Mouse (Mus musculus) kidney, embryonic 14.5 days (tissue): ENCODE measurements around the gene Gm10382. TPM values are rescaled to one million over a fixed set of nuclear protein-coding genes. Genes with fewer than 3 reads are reported as not detected.
A peak's percentile ranks its signal among the peaks of the same experiment; 100 is the strongest.
"Not testable (repeated sequence)": the region's sequence is repeated elsewhere in the genome, so short reads cannot be mapped to it uniquely, and the experiment has no call there.

Experiments
- ATAC-seq: fragments of 200-750 bp; cut with Nextera tagmentation; 2 replicates; pipeline ENCODE4 v1.8.0; 2017; ENCODE audit warnings: moderate number of reproducible peaks, mild to moderate bottlenecking, moderate TSS enrichment, moderate library complexity; ENCODE audit not compliant: low FRiP score, low TSS enrichment
- H3K27ac ChIP-seq: fragments of 300-500 bp; sonication (generic); 2 replicates; pipeline ENCODE4 v1.5.1; 2014; ENCODE audit warnings: low read depth, mild to moderate bottlenecking, low read length, moderate library complexity, mixed read lengths
- H3K27me3 ChIP-seq: fragments of 300-500 bp; sonication (generic); 2 replicates; pipeline ENCODE4 v1.6.1; 2014; ENCODE audit warnings: mild to moderate bottlenecking, low read length; ENCODE audit not compliant: control insufficient read depth, insufficient read depth
- H3K36me3 ChIP-seq: fragments of 300-500 bp; sonication (generic); 2 replicates; pipeline ENCODE4 v1.6.1; 2014; ENCODE audit warnings: low read length, mixed read lengths; ENCODE audit not compliant: control insufficient read depth, insufficient read depth
- H3K4me1 ChIP-seq: fragments of 300-500 bp; sonication (generic); 2 replicates; pipeline ENCODE4 v1.6.1; 2014; ENCODE audit warnings: low read length, mixed read lengths; ENCODE audit not compliant: control insufficient read depth, insufficient read depth
- H3K4me2 ChIP-seq: fragments of 300-500 bp; sonication (generic); replicated peaks from 2 replicates; pipeline ENCODE4 v1.6.1; 2014; ENCODE audit warnings: low read depth, mild to moderate bottlenecking, low read length
- H3K4me3 ChIP-seq: fragments of 300-500 bp; sonication (generic); 2 replicates; pipeline ENCODE4 v1.5.1; 2014; ENCODE audit warnings: mild to moderate bottlenecking, low read length
- H3K9ac ChIP-seq: fragments of 300-500 bp; sonication (generic); 2 replicates; pipeline ENCODE4 v1.6.1; 2014; ENCODE audit warnings: low read depth, mild to moderate bottlenecking, low read length, moderate library complexity
- H3K9me3 ChIP-seq: fragments of 300-500 bp; sonication (generic); 2 replicates; pipeline ENCODE4 v1.6.1; 2016; ENCODE audit warnings: low read length; ENCODE audit not compliant: control insufficient read depth
- WGBS: fragments of 180-500 bp; shearing (Covaris S2); extraction: QIAGEN DNeasy Blood & Tissue Kit; methylation state at CpG from one replicate; pipeline ENCODE4 v1.1.7; 2014; 5-methylcytosine and 5-hydroxymethylcytosine counted together
- polyA plus RNA-seq: library from polyadenylated mRNA; unstranded; fragments of >200 nt; fragmentation: Nextera tagmentation; extraction: Ambion mirVana; gene quantifications from 2 replicates; pipeline ENCODE4 v1.2.1, GENCODE M21; 2014

The Gm10382 gene
- polyA plus RNA-seq, 1 experiment from 2014 or later: 0.41 TPM

DNA sequence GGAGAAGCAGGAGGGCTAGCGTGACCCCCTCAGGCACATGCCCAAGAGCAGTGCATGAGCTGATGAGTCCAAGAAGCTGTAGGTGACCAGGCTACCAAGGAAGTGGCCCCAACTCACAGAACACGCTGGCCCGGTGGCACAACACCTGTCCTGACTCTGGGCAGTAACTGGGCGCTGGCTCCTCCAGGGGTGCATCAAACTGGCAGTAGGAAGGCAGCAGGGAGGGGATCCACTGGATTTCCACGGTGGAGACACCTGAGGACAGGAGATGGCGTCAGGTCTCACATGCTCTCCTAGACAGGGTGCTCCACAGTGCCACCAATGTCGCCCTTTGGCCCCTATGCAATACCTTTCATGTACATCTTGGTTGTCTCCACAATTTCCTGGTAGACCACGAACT, 27.1 kb downstream of the Gm10382 start:
- Histone ChIP-seq H3K9me3 (no peaks in the 10 kb centered on the region), H3K27ac (no peak overlapping the region), H3K4me3 (no peak overlapping the region), H3K4me2 (no peak overlapping the region), H3K27me3 (no peaks in the 10 kb centered on the region), H3K9ac (no peak overlapping the region), H3K36me3 (peaks cover 74% of the 10 kb centered on the region), H3K4me1 (no peaks in the 10 kb centered on the region)
- WGBS: 96% methylated on average over 8 of the region's 8 CpGs
- no peak for ATAC-seq

DNA sequence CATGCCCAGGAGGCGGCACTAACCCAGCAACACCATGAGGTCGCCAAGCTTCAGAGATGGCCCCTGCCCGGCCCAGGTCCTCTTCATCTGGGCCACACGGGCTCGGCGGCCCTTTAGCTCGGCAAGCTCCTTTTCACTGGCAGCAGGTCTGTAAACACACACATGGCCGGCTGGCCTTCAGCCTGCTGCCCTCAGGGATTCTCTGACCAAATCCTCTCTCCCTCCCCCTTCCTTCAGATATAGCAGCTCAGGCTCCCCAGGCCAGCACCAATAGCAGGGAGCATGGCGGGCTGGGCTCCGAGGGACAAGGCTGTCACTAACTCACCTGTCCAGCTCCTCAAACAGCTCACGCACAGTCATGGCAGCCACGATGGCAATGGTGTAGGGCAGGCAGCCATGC, 29.5 kb downstream of the Gm10382 start:
- Histone ChIP-seq H3K27ac (no peak overlapping the region), H3K9me3 (no peaks in the 10 kb centered on the region), H3K27me3 (no peaks in the 10 kb centered on the region), H3K4me1 (no peaks in the 10 kb centered on the region), H3K36me3 (peaks cover 95% of the 10 kb centered on the region), H3K9ac (no peak overlapping the region), H3K4me3 (no peak overlapping the region), H3K4me2 (no peak overlapping the region)
- 93% methylated on average over 12 of the region's 12 CpGs for WGBS
- 0 out of 2 replicates have a peak, but pooled peaks have one; percentile 25 for ATAC-seq

DNA sequence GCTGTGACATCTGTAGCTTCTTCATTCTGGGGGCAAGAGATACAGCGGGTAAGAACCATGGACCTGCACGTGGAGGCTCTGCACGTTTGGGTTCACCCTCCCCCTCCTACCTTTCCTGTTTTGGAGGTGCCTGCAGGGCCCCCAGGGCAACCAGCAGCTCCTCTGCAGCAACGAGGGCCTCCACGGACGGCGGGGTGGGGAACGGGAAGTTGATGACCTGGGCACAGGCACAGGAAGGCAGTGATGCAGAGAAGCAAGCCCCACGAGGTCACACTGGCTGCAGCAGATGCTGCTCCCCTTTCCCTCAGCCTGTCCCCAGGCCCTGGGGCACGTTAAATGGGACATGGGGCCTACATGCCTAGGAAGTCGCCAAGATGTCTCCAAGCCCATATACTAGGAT, 30.0 kb downstream of the Gm10382 start:
- H3K27me3 ChIP-seq: no peaks in the 10 kb centered on the region
- 67% methylated on average over 11 of the region's 11 CpGs for WGBS
- no peak overlapping the region for H3K27ac ChIP-seq
- H3K36me3 ChIP-seq: peaks cover 96% of the 10 kb centered on the region
- no peak overlapping the region for H3K4me2 ChIP-seq
- no peak overlapping the region for H3K9ac ChIP-seq
- H3K9me3 ChIP-seq: no peaks in the 10 kb centered on the region
- no peak for ATAC-seq
- H3K4me1 ChIP-seq: no peaks in the 10 kb centered on the region
- no peak overlapping the region for H3K4me3 ChIP-seq

DNA sequence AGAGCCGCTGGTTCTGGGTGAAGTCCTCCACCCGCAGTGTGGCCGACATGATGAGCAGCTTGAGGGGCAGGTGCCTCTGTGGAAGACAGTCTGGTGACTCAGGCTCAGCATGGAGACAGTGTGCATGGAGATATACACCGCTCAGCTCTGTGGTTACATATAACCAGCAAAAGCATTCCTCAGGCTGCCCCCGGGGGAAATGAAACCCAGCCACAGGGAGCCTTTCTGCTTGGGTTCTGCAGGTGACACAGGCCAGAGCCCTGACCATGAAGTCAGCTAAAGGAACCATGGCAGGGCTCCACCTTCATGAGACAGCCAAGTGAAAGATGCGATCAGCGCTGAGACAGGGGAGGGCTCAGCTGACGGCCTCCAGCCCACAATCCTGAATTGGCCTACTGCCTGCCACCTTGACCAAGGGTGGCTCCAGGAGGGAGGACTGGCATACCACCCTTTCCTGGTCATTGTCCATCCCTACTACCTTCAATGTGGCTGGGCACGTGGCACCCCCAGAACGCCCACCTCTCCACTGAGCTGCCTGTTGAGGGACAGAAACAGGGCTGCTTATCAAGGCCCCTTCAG, 36.7 kb downstream of the Gm10382 start:
- Histone ChIP-seq H3K36me3 (peaks cover 99% of the 10 kb centered on the region), H3K9me3 (no peaks in the 10 kb centered on the region), H3K27ac (no peak overlapping the region), H3K4me2 (no peak overlapping the region), H3K4me3 (no peak overlapping the region), H3K9ac (no peak overlapping the region), H3K27me3 (no peaks in the 10 kb centered on the region), H3K4me1 (no peaks in the 10 kb centered on the region)
- no peak for ATAC-seq
- WGBS: 94% methylated on average over 10 of the region's 10 CpGs

DNA sequence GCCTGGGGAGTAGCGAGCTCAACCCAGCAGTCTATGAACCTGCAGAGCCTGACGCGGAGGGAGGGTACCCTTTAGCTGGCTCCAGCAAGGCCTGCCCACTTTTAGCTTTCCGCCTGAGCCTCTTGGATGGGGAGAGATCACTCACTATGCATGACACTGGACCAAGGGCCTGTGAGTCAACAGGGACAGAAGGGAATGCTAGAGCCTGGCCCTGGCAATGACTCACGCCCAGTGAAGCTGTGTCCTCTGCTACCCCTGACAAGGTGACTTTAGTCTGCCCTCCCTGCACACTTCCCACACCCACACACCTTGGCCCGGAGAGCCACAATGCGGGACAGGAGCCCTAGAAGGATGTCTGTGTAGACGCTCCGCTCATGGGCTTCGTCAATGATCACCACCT, 37.2 kb downstream of the Gm10382 start:
- no peak overlapping the region for H3K4me2 ChIP-seq
- H3K27ac ChIP-seq: no peak overlapping the region
- no peaks in the 10 kb centered on the region for H3K27me3 ChIP-seq
- H3K4me1 ChIP-seq: no peaks in the 10 kb centered on the region
- no peaks in the 10 kb centered on the region for H3K9me3 ChIP-seq
- ATAC-seq: no peak
- 96% methylated on average over 10 of the region's 10 CpGs for WGBS
- H3K9ac ChIP-seq: no peak overlapping the region
- H3K4me3 ChIP-seq: no peak overlapping the region
- peaks cover 100% of the 10 kb centered on the region for H3K36me3 ChIP-seq

DNA sequence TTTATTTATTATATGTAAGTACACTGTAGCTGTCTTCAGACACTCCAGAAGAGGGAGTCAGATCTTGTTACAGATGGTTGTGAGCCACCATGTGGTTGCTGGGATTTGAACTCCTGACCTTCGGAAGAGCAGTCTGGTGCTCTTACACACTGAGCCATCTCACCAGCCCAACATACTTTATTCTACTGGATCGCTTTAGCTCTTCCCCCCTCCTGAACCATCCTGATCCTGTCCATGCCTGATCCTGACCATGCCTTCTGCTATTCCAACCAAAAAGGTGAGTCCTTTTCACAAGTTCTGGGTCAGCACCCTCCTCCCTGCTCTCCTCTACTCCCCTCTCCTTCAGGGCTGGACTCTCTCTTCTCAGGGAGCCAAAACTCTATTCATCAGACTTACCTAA, 43.2 kb downstream of the Gm10382 start:
- not testable (repeated sequence) for H3K4me1 ChIP-seq, H3K27me3 ChIP-seq, H3K9me3 ChIP-seq, H3K27ac ChIP-seq, ATAC-seq, H3K4me2 ChIP-seq, H3K4me3 ChIP-seq, H3K9ac ChIP-seq
- WGBS: 94% methylated on average over 2 of the region's 2 CpGs
- H3K36me3 ChIP-seq: peaks cover 43% of the 10 kb centered on the region

DNA sequence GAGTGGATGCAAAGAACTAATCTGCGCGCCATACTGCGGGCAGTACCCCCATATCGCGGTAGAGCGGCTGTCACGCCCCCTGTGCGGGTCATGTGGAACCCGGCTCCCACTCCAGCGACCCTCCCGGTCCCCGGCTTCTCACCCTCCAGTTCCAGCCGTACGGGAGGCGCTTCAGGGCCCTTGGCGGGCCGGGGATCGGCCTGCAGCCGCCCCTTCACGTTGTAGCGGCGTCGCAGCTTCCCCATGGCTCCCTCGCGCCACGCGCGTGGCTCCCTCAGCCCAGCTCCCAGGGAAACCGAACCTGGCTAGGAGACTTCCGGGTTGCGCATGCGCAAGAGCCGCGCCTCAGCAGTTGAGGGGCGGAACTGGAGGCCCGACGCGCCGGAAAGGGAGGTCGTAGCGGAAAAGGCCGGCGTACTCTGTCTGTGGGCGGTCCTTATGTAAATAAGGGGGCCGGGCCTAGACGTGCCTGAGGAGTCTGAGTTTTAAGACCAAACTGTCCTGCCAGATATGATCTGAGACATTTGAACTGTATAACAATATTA, 44.7 kb downstream of the Gm10382 start, which contains the start of gene Dhx37:
Gene Dhx37 (minus strand): TSS at position 329 of the 545 bp plus-strand sequence.
- under 1% methylated on average over 46 of the region's 46 CpGs for WGBS
- peaks cover 28% of the 10 kb centered on the region for H3K36me3 ChIP-seq
- H3K9ac ChIP-seq: peak within 1 kb of the TSS; percentile 85
- H3K4me3 ChIP-seq: peak within 1 kb of the TSS; percentile 96
- 0 out of 2 replicates have a peak within 1 kb of the TSS, but pooled peaks have one; percentile 42 for H3K27ac ChIP-seq
- H3K4me1 ChIP-seq: no peaks in the 10 kb centered on the region; the same call in 1 of the 2 replicates
- peak within 1 kb of the TSS; percentile 87 for H3K4me2 ChIP-seq
- ATAC-seq: peak; percentile 95
- H3K9me3 ChIP-seq: no peaks in the 10 kb centered on the region
- no peaks in the 10 kb centered on the region for H3K27me3 ChIP-seq

DNA sequence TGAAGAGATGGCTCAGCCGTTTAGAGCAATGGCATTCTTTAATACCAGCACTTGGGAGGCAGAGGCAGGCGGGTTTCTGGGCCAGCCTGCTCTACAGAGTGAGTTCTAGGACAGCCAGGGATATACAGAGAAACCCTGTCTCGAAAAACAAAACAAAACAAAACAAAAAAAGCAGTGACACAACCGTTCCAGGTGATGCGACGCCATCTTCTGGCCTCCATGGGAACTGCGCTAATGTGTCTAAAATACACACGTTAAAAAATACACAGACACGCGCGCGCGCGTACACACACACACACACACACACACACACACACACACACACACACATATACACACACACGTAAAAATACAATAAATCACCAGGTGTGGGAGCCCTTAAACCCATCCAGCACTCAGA, 45.2 kb downstream of the Gm10382 start:
- H3K27ac ChIP-seq, H3K4me1 ChIP-seq, H3K27me3 ChIP-seq, H3K9me3 ChIP-seq, H3K4me2 ChIP-seq, H3K9ac ChIP-seq: not testable (repeated sequence)
- peak; percentile 47 for ATAC-seq
- 51% methylated on average over 15 of the region's 15 CpGs for WGBS
- Histone ChIP-seq H3K36me3 (peaks cover 23% of the 10 kb centered on the region), H3K4me3 (peak overlapping the region; percentile 96)
